Mouse (Mus musculus): ENCODE results near the gene Dpep1.
"Not testable (repeated sequence)": the region's sequence is repeated elsewhere in the genome, so short reads cannot be mapped to it uniquely, and the experiment has no call there.

Gene Dpep1

GRCm38 (mm10) chr8:123212321-123213117 lies 26.5 kb downstream of the Dpep1 start, which contains the start of the genes Chmp1a and Spata33:
Chmp1a (minus strand) TSS chr8:123212763.
Spata33 (plus strand) TSS chr8:123212832.
- DNase-seq, result peak; percentile 85 to 86

GRCm38 (mm10) chr8:123213118-123213772 lies 27.2 kb downstream of the Dpep1 start:
- DNase-seq, result no peak

GRCm38 (mm10) chr8:123215430-123215829 lies 29.4 kb downstream of the Dpep1 start:
- DNase-seq, result no peak

GRCm38 (mm10) chr8:123220917-123221316 lies 34.9 kb downstream of the Dpep1 start:
- DNase-seq, result no peak

GRCm38 (mm10) chr8:123224278-123225266 lies 38.5 kb downstream of the Dpep1 start, which contains the start of gene Cdk10:
Cdk10 (plus strand) TSS chr8:123224842.
- peak; percentile 87 to 89 for DNase-seq

- no peak for DNase-seq
Observed at GRCm38 (mm10) chr8:123228416-123228815, 42.4 kb downstream of the Dpep1 start.

- not testable (repeated sequence) for DNase-seq
Observed at GRCm38 (mm10) chr8:123230326-123230725, 44.3 kb downstream of the Dpep1 start.

- DNase-seq, result no peak
Observed at GRCm38 (mm10) chr8:123231742-123232141, 45.7 kb downstream of the Dpep1 start.

- DNase-seq, result no peak
Observed at GRCm38 (mm10) chr8:123232553-123232952, 46.5 kb downstream of the Dpep1 start.

GRCm38 (mm10) chr8:123233300-123233699 lies 47.3 kb downstream of the Dpep1 start:
- no peak for DNase-seq

- DNase-seq, result no peak
Observed at GRCm38 (mm10) chr8:123233760-123234159, 47.7 kb downstream of the Dpep1 start.

- peak in 1 of 2 experiments; percentile 29 for DNase-seq
Observed at GRCm38 (mm10) chr8:123234918-123235519, 49.0 kb downstream of the Dpep1 start.

GRCm38 (mm10) chr8:123235520-123236497 lies 49.8 kb downstream of the Dpep1 start, which contains the start of gene Spata2l:
Spata2l (minus strand) TSS chr8:123236233.
- DNase-seq, result peak; percentile 96

- DNase-seq, result no peak
Observed at GRCm38 (mm10) chr8:123239398-123239797, 53.4 kb downstream of the Dpep1 start.

- no peak for DNase-seq
Observed at GRCm38 (mm10) chr8:123242107-123242923, 56.3 kb downstream of the Dpep1 start.

- DNase-seq, result no peak
Observed at GRCm38 (mm10) chr8:123243053-123243452, 57.0 kb downstream of the Dpep1 start.

GRCm38 (mm10) chr8:123244382-123244781 lies 58.3 kb downstream of the Dpep1 start:
- DNase-seq, result no peak

- DNase-seq, result no peak
Observed at GRCm38 (mm10) chr8:123245543-123245942, 59.5 kb downstream of the Dpep1 start.

- DNase-seq, result no peak
Observed at GRCm38 (mm10) chr8:123247748-123248147, 61.7 kb downstream of the Dpep1 start.

GRCm38 (mm10) chr8:123248596-123248995 lies 62.6 kb downstream of the Dpep1 start:
- no peak for DNase-seq
